Mouse (Mus musculus) MEL-GATA-1-ER (cell line): ENCODE data around the gene Rad21l.

Experiments
- DNase-seq: peaks from one replicate; pipeline ENCODE4 v3.0.0-alpha.2; 2012; ENCODE audit warnings: low read depth; ENCODE audit errors: extremely low read depth

The Rad21l gene

GRCm38 (mm10) chr2:151668433-151668832, at the start of gene Rad21l:
TSS of gene Rad21l (minus strand) at chr2:151668533.
- DNase-seq, result no peak

- no peak for DNase-seq
Observed at GRCm38 (mm10) chr2:151716318-151717055, 48.2 kb upstream of the Rad21l start.

- DNase-seq, result no peak
Observed at GRCm38 (mm10) chr2:151715526-151715925, 47.2 kb upstream of the Rad21l start.

GRCm38 (mm10) chr2:151712647-151713046, 44.3 kb upstream of the Rad21l start:
- DNase-seq, result peak; percentile 10

- DNase-seq, result no peak
Observed at GRCm38 (mm10) chr2:151702851-151703190, 34.5 kb upstream of the Rad21l start.

- DNase-seq, result no peak
Observed at GRCm38 (mm10) chr2:151702146-151702850, 34.0 kb upstream of the Rad21l start.

GRCm38 (mm10) chr2:151701231-151702145, 33.2 kb upstream of the Rad21l start, which contains the start of gene Tmem74b:
TSS of gene Tmem74b (plus strand) at chr2:151702008.
- DNase-seq, result no peak

GRCm38 (mm10) chr2:151682976-151683375, 14.6 kb upstream of the Rad21l start:
- no peak for DNase-seq

- DNase-seq, result peak; percentile 9
Observed at GRCm38 (mm10) chr2:151682357-151682756, 14.0 kb upstream of the Rad21l start.

- DNase-seq, result no peak
Observed at GRCm38 (mm10) chr2:151676234-151676633, 7.9 kb upstream of the Rad21l start.

- DNase-seq, result no peak
Observed at GRCm38 (mm10) chr2:151670968-151671329, 2.6 kb upstream of the Rad21l start.

GRCm38 (mm10) chr2:151670026-151670967, 2.0 kb upstream of the Rad21l start:
- no peak for DNase-seq

- DNase-seq, result no peak
Observed at GRCm38 (mm10) chr2:151652053-151652452, 16.3 kb downstream of the Rad21l start.

GRCm38 (mm10) chr2:151636015-151636402, 32.3 kb downstream of the Rad21l start:
- no peak for DNase-seq

- DNase-seq, result no peak
Observed at GRCm38 (mm10) chr2:151635362-151636014, 32.8 kb downstream of the Rad21l start.

GRCm38 (mm10) chr2:151634903-151635302, 33.4 kb downstream of the Rad21l start:
- no peak for DNase-seq

GRCm38 (mm10) chr2:151632982-151633381, 35.4 kb downstream of the Rad21l start:
- no peak for DNase-seq

- DNase-seq, result no peak
Observed at GRCm38 (mm10) chr2:151632159-151632814, 36.0 kb downstream of the Rad21l start, which contains the start of gene Snph. TSS of gene Snph (minus strand) at chr2:151632593.

GRCm38 (mm10) chr2:151631406-151632158, 36.8 kb downstream of the Rad21l start:
- DNase-seq, result no peak
